Mouse (Mus musculus) testis, adult 2 months (tissue): ENCODE results near the gene Jazf1.

ENCODE experiments used
- CTCF ChIP-seq: fragments of 200-500 bp; IDR thresholded peaks from 2 replicates; pipeline ENCODE4 v1.5.1; 2012; ENCODE audit warnings: low read depth, mild to moderate bottlenecking, inconsistent platforms, low read length, moderate library complexity; ENCODE audit not compliant: control insufficient read depth, insufficient read depth, insufficient replicate concordance
- POLR2A ChIP-seq: fragments of 200-500 bp; IDR thresholded peaks from 2 replicates; pipeline ENCODE4 v1.6.1; 2012; ENCODE audit warnings: low read depth, mild to moderate bottlenecking, inconsistent platforms, low read length, moderate library complexity; ENCODE audit not compliant: control insufficient read depth

DNA sequence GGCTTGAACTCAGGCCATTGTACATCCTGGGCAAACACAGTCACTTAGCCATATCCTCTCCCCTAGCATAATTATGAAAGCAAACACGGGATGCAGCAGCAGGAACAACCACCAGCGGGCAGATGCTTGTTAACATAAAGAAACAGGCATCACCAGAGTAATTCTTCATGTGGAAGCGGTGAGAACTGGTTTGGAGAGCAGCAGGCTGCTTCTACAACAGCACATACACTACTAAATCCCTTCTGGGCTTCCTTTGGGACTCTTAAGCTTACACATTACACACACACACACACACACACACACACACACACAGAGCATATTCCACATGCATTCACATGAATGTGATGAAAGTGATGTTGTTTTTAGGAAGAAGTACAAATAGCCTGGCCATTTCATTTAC, 216.5 kb downstream of the Jazf1 start:
- no peak for TF ChIP-seq CTCF
- TF ChIP-seq POLR2A = no peak
